Mouse (Mus musculus) heart, embryonic 12.5 days (tissue): ENCODE data around the gene Defb45. TPM values are rescaled to one million over a fixed set of nuclear protein-coding genes. Genes with fewer than 3 reads are reported as not detected.

Experiments used
- ATAC-seq: fragments of 200-750 bp; cut with Nextera tagmentation; 2 replicates; pipeline ENCODE4 v1.8.0; 2017; ENCODE audit warnings: moderate TSS enrichment, moderate library complexity; ENCODE audit not compliant: insufficient number of reproducible peaks, low FRiP score
- H3K27ac ChIP-seq: fragments of 300-500 bp; sonication (generic); 2 replicates; pipeline ENCODE4 v1.5.1; 2016; ENCODE audit warnings: mild to moderate bottlenecking, moderate library complexity; ENCODE audit not compliant: poor library complexity, severe bottlenecking
- H3K27me3 ChIP-seq: fragments of 300-500 bp; sonication (generic); replicated peaks from 2 replicates; pipeline ENCODE4 v1.6.1; 2016; ENCODE audit warnings: mild to moderate bottlenecking, moderate library complexity
- H3K36me3 ChIP-seq: fragments of 300-500 bp; sonication (generic); 2 replicates; pipeline ENCODE4 v1.6.1; 2016; ENCODE audit warnings: mild to moderate bottlenecking, moderate library complexity
- H3K4me1 ChIP-seq: fragments of 300-500 bp; sonication (generic); replicated peaks from 2 replicates; pipeline ENCODE4 v1.6.1; 2016; ENCODE audit warnings: mild to moderate bottlenecking
- H3K4me2 ChIP-seq: fragments of 300-500 bp; sonication (generic); 2 replicates; pipeline ENCODE4 v1.6.1; 2016; ENCODE audit warnings: mild to moderate bottlenecking, moderate library complexity
- H3K4me3 ChIP-seq: fragments of 300-500 bp; sonication (generic); 2 replicates; pipeline ENCODE4 v1.5.1; 2016; ENCODE audit warnings: mild to moderate bottlenecking
- H3K9ac ChIP-seq: fragments of 300-500 bp; sonication (generic); 2 replicates; pipeline ENCODE4 v1.6.1; 2016; ENCODE audit warnings: mild to moderate bottlenecking, moderate library complexity
- H3K9me3 ChIP-seq: fragments of 300-500 bp; sonication (generic); replicated peaks from 2 replicates; pipeline ENCODE4 v1.6.1; 2016; ENCODE audit warnings: mild to moderate bottlenecking, moderate library complexity
- WGBS: fragments of 180-500 bp; shearing (Covaris S2); methylation state at CpG from one replicate; pipeline ENCODE4 v1.1.7; 2016; 5-methylcytosine and 5-hydroxymethylcytosine counted together
- polyA plus RNA-seq: library from polyadenylated mRNA; unstranded; fragments of >200 nt; fragmentation: Nextera tagmentation; extraction: Ambion mirVana; gene quantifications from 2 replicates; pipeline ENCODE4 v1.2.1, GENCODE M21; 2016

The Defb45 gene
- polyA plus RNA-seq, 1 experiment from 2014 or later: not detected

GRCm38 (mm10) chr2:152570313-152570712, 28.9 kb downstream of the Defb45 start:
- 70% methylated on average over 6 of the region's 6 CpGs for WGBS

GRCm38 (mm10) chr2:152569881-152570280, 29.3 kb downstream of the Defb45 start:
- 71% methylated on average over 4 of the region's 4 CpGs for WGBS
- no peak overlapping the region for H3K9ac ChIP-seq
- H3K4me3 ChIP-seq: no peak overlapping the region
- H3K27ac ChIP-seq: no peak overlapping the region
- peaks cover 2% of the 10 kb centered on the region for H3K27me3 ChIP-seq
- ATAC-seq: no peak
- no peaks in the 10 kb centered on the region for H3K36me3 ChIP-seq
- H3K9me3 ChIP-seq: no peaks in the 10 kb centered on the region
- no peaks in the 10 kb centered on the region for H3K4me1 ChIP-seq
- no peak overlapping the region for H3K4me2 ChIP-seq

More at GRCm38 (mm10) chr2:152570313-152570712, 28.9 kb downstream of the Defb45 start:
- Histone ChIP-seq H3K27ac (no peak overlapping the region), H3K27me3 (peaks cover 2% of the 10 kb centered on the region), H3K36me3 (no peaks in the 10 kb centered on the region), H3K4me3 (no peak overlapping the region), H3K9me3 (no peaks in the 10 kb centered on the region), H3K9ac (no peak overlapping the region), H3K4me2 (no peak overlapping the region), H3K4me1 (no peaks in the 10 kb centered on the region)
- no peak for ATAC-seq

DNA sequence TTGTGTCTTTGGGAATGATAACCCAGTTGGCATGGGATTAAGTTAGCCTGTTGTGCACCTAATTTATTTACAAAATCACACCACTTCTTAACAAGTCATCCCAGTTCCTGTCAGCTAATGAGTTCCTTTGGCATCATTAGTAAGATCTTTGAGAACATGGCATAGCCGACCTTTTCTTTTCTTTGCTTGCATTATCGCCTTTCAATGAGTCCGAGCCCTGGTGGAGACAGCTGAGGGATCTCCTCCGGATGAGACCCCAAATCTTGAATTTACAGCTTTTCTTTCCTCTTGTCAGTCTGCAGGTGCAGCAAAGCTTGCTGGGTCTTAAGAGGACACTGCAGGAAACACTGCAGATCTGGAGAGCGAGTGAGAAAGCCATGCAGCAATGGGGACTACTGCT, 30.2 kb downstream of the Defb45 start, which contains the start of gene Gm17416:
Gene Gm17416, plus strand, starts transcription at position 301 of the 400 bp plus-strand sequence.
- no peaks in the 10 kb centered on the region for H3K9me3 ChIP-seq

GRCm38 (mm10) chr2:152556655-152557054, 42.5 kb downstream of the Defb45 start:
- H3K9me3 ChIP-seq: no peaks in the 10 kb centered on the region
- ATAC-seq: no peak
- H3K36me3 ChIP-seq: no peaks in the 10 kb centered on the region
- whole genome bisulfite sequencing: 81% methylated on average over 7 of the region's 7 CpGs
- no peak overlapping the region for H3K27ac ChIP-seq
- H3K9ac ChIP-seq: no peak overlapping the region
- H3K4me3 ChIP-seq: no peak overlapping the region
- H3K4me2 ChIP-seq: no peak overlapping the region
- no peaks in the 10 kb centered on the region for H3K4me1 ChIP-seq
- H3K27me3 ChIP-seq: no peaks in the 10 kb centered on the region

More for the DNA sequence above, 30.2 kb downstream of the Defb45 start, which contains the start of gene Gm17416:
- H3K9ac ChIP-seq: no peak within 1 kb of the TSS
- no peaks in the 10 kb centered on the region for H3K4me1 ChIP-seq
- H3K27me3 ChIP-seq: peaks cover 2% of the 10 kb centered on the region
- H3K36me3 ChIP-seq: no peaks in the 10 kb centered on the region
- no peak for ATAC-seq
- H3K4me2 ChIP-seq: no peak within 1 kb of the TSS
- 86% methylated on average over 5 of the region's 5 CpGs for WGBS
- no peak within 1 kb of the TSS for H3K4me3 ChIP-seq
- H3K27ac ChIP-seq: no peak within 1 kb of the TSS

GRCm38 (mm10) chr2:152553774-152554423, 45.3 kb downstream of the Defb45 start:
- 11% methylated on average over 16 of the region's 16 CpGs for WGBS

DNA sequence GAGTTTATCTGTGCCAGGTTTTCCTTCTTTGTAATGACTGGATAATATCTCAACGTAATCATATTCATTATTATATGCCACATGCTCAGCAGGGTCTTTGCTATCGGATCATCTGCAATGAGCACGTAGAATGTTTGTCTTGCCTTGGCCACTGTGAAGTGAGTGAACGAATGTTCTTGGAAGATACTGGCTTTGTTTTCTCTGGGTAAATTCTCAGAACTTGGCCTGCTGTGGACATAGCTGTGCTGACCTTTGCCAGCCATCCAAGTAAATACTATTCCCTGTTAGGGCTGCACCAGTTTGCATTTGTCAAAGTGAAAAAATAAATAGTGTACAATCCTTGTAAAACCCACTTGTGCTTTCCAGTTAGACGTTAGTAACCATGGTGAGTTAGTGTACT, 51.1 kb downstream of the Defb45 start:
- WGBS: 74% methylated on average over 5 of the region's 5 CpGs
- Histone ChIP-seq H3K4me1 (0 out of 2 replicates have a peak, but pooled peaks cover 3% of the 10 kb centered on the region), H3K4me3 (no peak overlapping the region), H3K9ac (no peak overlapping the region), H3K27me3 (no peaks in the 10 kb centered on the region), H3K36me3 (no peaks in the 10 kb centered on the region), H3K27ac (no peak overlapping the region), H3K9me3 (no peaks in the 10 kb centered on the region), H3K4me2 (no peak overlapping the region)
- ATAC-seq: no peak

More at GRCm38 (mm10) chr2:152553774-152554423, 45.3 kb downstream of the Defb45 start:
- Histone ChIP-seq H3K4me2 (peak overlapping the region; percentile 44), H3K27me3 (no peaks in the 10 kb centered on the region), H3K9me3 (no peaks in the 10 kb centered on the region), H3K4me1 (no peaks in the 10 kb centered on the region), H3K36me3 (no peaks in the 10 kb centered on the region), H3K9ac (no peak overlapping the region), H3K27ac (no peak overlapping the region), H3K4me3 (no peak overlapping the region)
- ATAC-seq: no peak

GRCm38 (mm10) chr2:152544691-152545090, 54.5 kb downstream of the Defb45 start:
- Histone ChIP-seq H3K9me3 (peaks cover 4% of the 10 kb centered on the region), H3K4me3 (no peak overlapping the region), H3K4me1 (0 out of 2 replicates have a peak, but pooled peaks cover 3% of the 10 kb centered on the region), H3K27me3 (no peaks in the 10 kb centered on the region), H3K9ac (no peak overlapping the region), H3K4me2 (no peak overlapping the region), H3K27ac (no peak overlapping the region), H3K36me3 (no peaks in the 10 kb centered on the region)
- WGBS: 31% methylated on average over 4 of the region's 4 CpGs
- peak; percentile 33; the same call in 1 of the 2 replicates for ATAC-seq

DNA sequence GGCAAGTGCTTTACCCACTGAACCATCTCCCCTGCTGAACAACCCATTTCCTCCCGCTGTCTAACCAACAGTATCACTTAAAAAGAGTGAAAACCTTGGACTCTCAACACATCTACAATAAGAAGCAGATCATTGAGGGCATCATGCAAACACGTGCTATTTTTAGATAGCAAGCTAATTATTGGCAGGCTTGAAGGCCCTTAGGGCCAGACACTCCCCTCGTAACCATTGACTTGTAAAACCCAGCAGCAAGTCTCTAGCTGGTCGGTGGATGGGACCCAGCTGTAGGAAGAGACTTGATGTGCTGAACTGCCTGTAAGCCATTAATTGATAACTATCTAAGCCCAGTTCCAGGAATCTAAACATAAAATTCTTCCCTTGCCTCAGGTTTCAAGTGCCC, 55.7 kb downstream of the Defb45 start:
- Histone ChIP-seq H3K4me3 (no peak overlapping the region), H3K36me3 (no peaks in the 10 kb centered on the region), H3K9me3 (peaks cover 4% of the 10 kb centered on the region), H3K27ac (no peak overlapping the region), H3K27me3 (no peaks in the 10 kb centered on the region), H3K4me2 (no peak overlapping the region), H3K9ac (no peak overlapping the region), H3K4me1 (0 out of 2 replicates have a peak, but pooled peaks cover 3% of the 10 kb centered on the region)
- WGBS: 58% methylated on average over 4 of the region's 4 CpGs
- no peak for ATAC-seq

Other genes starting within 250 kb of the Defb45 start
- 3.4 and 3.8 TPM in 2 replicates for gene Nrsn2, start 222.8 kb downstream of the Defb45 start, polyA plus RNA-seq
- 11.5 TPM in 2 replicates for gene Sox12, start 201.3 kb downstream of the Defb45 start, polyA plus RNA-seq
- gene Zcchc3, start 184.4 kb downstream of the Defb45 start, polyA plus RNA-seq: 61.4 and 64.9 TPM in 2 replicates
- gene 6820408C15Rik, start 183.8 kb downstream of the Defb45 start, polyA plus RNA-seq: 1.7 and 2.1 TPM in 2 replicates
- not detected in 2 replicates for gene Defb23, start 134.8 kb downstream of the Defb45 start, polyA plus RNA-seq
- not detected in 2 replicates for gene Defb20, start 122.3 kb downstream of the Defb45 start, polyA plus RNA-seq
- gene Defb22, start 109.3 kb downstream of the Defb45 start, polyA plus RNA-seq: not detected in 2 replicates
- gene Defb26, start 87.7 kb downstream of the Defb45 start, polyA plus RNA-seq: not detected in 2 replicates
- gene Defb28, start 81.1 kb downstream of the Defb45 start, polyA plus RNA-seq: not detected in 2 replicates
- gene Defb29, start 59.3 kb downstream of the Defb45 start, polyA plus RNA-seq: not detected in 2 replicates
- not detected in 2 replicates for gene Gm17416, start 30.1 kb downstream of the Defb45 start, polyA plus RNA-seq
- not detected in 2 replicates for gene Defb21, start 26.7 kb downstream of the Defb45 start, polyA plus RNA-seq
- gene Defb19, start 19.1 kb downstream of the Defb45 start, polyA plus RNA-seq: 0.88 and 0.98 TPM in 2 replicates
- not detected in 2 replicates for gene Defb36, start 4.9 kb upstream of the Defb45 start, polyA plus RNA-seq
- not detected in 2 replicates for gene Defb25, start 23.7 kb upstream of the Defb45 start, polyA plus RNA-seq
- 9.5 and 10.1 TPM in 2 replicates for gene Rem1, start 27.6 kb upstream of the Defb45 start, polyA plus RNA-seq
- gene H13, start 70.1 kb upstream of the Defb45 start, polyA plus RNA-seq: 87.5 and 91.9 TPM in 2 replicates
- gene Mcts2, start 87.6 kb upstream of the Defb45 start, polyA plus RNA-seq: 23.1 and 25.2 TPM in 2 replicates
- gene Id1, start 136.9 kb upstream of the Defb45 start, polyA plus RNA-seq: 87.7 and 90.9 TPM in 2 replicates
- 18.9 and 20.8 TPM in 2 replicates for gene Cox4i2, start 154.8 kb upstream of the Defb45 start, polyA plus RNA-seq
- 83.0 and 85.9 TPM in 2 replicates for gene Bcl2l1, start 232.3 kb upstream of the Defb45 start, polyA plus RNA-seq
- gene Tpx2, start 248.6 kb upstream of the Defb45 start, polyA plus RNA-seq: 65.6 and 74.1 TPM in 2 replicates